16 mouse cellular contexts compared by ENCODE assay signal in the genomic region with DNA sequence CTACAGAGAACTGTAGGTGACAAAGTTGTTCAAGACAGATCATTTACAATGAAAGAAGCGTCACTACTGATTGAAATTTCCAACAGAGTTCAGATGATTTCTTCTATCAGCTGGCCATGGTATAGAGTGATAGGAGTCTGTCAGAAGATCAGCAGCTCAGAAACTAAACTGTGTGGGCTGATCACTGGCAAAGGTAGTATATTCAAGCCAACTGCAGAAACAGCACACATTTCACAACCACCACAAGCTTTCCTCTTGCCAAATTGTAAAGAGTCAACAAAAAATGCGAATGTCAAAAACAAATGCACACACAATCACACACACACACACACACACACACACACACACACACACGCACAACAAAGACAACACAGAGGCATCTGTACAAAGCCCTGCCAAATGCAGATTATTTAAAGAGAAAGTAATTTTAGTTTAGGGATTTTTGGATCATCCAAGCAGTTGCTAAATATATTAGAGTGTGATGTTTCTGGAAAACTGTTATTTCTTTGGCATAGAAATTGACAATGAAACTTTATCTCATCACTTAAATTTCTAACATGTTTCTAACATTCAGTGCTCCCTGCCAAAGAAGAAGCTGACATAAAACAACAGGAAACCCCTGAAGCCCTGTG.
DNase-seq lines count a peak whose midpoint lies in the region; ATAC-seq and TF ChIP-seq lines count a peak whose summit lies in the region.
"Had no signal": no experiment of that assay in that cellular context is flagged by ENCODE, and none has a peak within 500 bp of the region (broad histone marks: within the 10 kb centered on the region; RNA-seq: fewer than 3 reads in every experiment).

No protein-coding gene starts in this region.

- no peak for TF ChIP-seq CTCF in lung, postnatal 0 days (IDR thresholded peaks at IDR 0.05)
- no peak for TF ChIP-seq CTCF in brain, embryonic 14.5 days (IDR thresholded peaks at IDR 0.05; ENCODE audit: borderline replicate concordance, extremely low read depth, insufficient read depth, insufficient read length)

- no peaks in the 10 kb centered on the region for H3K9me3 ChIP-seq in heart, embryonic 16.5 days (replicated peaks; ENCODE audit: control insufficient read depth, low read length)
- no peaks in the 10 kb centered on the region for H3K9me3 ChIP-seq in lung, postnatal 0 days (ENCODE audit: low read length)
- H3K9me3 ChIP-seq: embryonic facial prominence, embryonic 12.5 days; heart, embryonic 12.5 days; hindbrain, embryonic 15.5 days had no signal

- no peak overlapping the region for H3K9ac ChIP-seq in heart, embryonic 16.5 days (ENCODE audit: low read length)
- H3K9ac ChIP-seq in lung, postnatal 0 days (replicated peaks; ENCODE audit: low read depth): no peak overlapping the region
- H3K9ac ChIP-seq: embryonic facial prominence, embryonic 12.5 days; heart, embryonic 12.5 days; hindbrain, embryonic 15.5 days had no signal

- 61% methylated on average over 3 of the region's 3 CpGs for WGBS in heart, embryonic 16.5 days
- WGBS in lung, postnatal 0 days: 62% methylated on average over 3 of the region's 3 CpGs

- no peak overlapping the region for H3K4me3 ChIP-seq in heart, embryonic 16.5 days (ENCODE audit: low read length)
- H3K4me3 ChIP-seq in lung, postnatal 0 days (ENCODE audit: low read depth, low read length): no peak overlapping the region
- H3K4me3 ChIP-seq: embryonic facial prominence, embryonic 12.5 days; heart, embryonic 12.5 days; hindbrain, embryonic 15.5 days had no signal

- TF ChIP-seq POLR2A in brain, embryonic 14.5 days (IDR thresholded peaks at IDR 0.05; ENCODE audit: borderline replicate concordance, extremely low read depth, insufficient read depth, insufficient read length, poor library complexity, severe bottlenecking): no peak

- H3K27ac ChIP-seq in heart, embryonic 16.5 days (ENCODE audit: low read length): no peak overlapping the region
- no peak overlapping the region for H3K27ac ChIP-seq in lung, postnatal 0 days (ENCODE audit: low read length)
- H3K27ac ChIP-seq: embryonic facial prominence, embryonic 12.5 days; hindbrain, embryonic 15.5 days had no signal

- 0 out of 2 replicates have a peak, but pooled peaks have one; percentile 52 for ATAC-seq in heart, embryonic 16.5 days (replicated peaks; ENCODE audit: extremely low read depth, insufficient read depth, low FRiP score)
- no peak for ATAC-seq in lung, postnatal 0 days

- H3K36me3 ChIP-seq in heart, embryonic 16.5 days (ENCODE audit: control insufficient read depth, insufficient read depth): no peaks in the 10 kb centered on the region
- H3K36me3 ChIP-seq in lung, postnatal 0 days (ENCODE audit: insufficient read depth, low read length): no peaks in the 10 kb centered on the region
- H3K36me3 ChIP-seq: embryonic facial prominence, embryonic 12.5 days; heart, embryonic 12.5 days; hindbrain, embryonic 15.5 days had no signal

- H3K27me3 ChIP-seq in heart, embryonic 16.5 days (ENCODE audit: control insufficient read depth, insufficient read depth, low read length): no peaks in the 10 kb centered on the region
- H3K27me3 ChIP-seq in lung, postnatal 0 days (replicated peaks; ENCODE audit: insufficient read depth, low read length): no peaks in the 10 kb centered on the region
- H3K27me3 ChIP-seq: embryonic facial prominence, embryonic 12.5 days; heart, embryonic 12.5 days; hindbrain, embryonic 15.5 days had no signal

- TF ChIP-seq EP300 in lung, postnatal 0 days (IDR thresholded peaks at IDR 0.05): no peak

- no peak overlapping the region for H3K4me2 ChIP-seq in heart, embryonic 16.5 days (ENCODE audit: low read depth, low read length)
- H3K4me2 ChIP-seq in lung, postnatal 0 days (replicated peaks; ENCODE audit: low read depth, low read length): no peak overlapping the region
- H3K4me2 ChIP-seq: embryonic facial prominence, embryonic 12.5 days; heart, embryonic 12.5 days; hindbrain, embryonic 15.5 days had no signal

- H3K4me1 ChIP-seq in heart, embryonic 16.5 days (ENCODE audit: control insufficient read depth, insufficient read depth, low read length): no peaks in the 10 kb centered on the region
- no peaks in the 10 kb centered on the region for H3K4me1 ChIP-seq in lung, postnatal 0 days (ENCODE audit: insufficient read depth, low read depth, low read length)
- H3K4me1 ChIP-seq: embryonic facial prominence, embryonic 12.5 days; heart, embryonic 12.5 days; hindbrain, embryonic 15.5 days had no signal

- DNase-seq in heart, adult 11 months: no peak
- DNase-seq in lung, postnatal 0 days (ENCODE audit: low spot score): peak; percentile 8
- DNase-seq in lung, postnatal 25 days (ENCODE audit: low spot score): no peak
- DNase-seq in brain, embryonic 14.5 days (ENCODE audit: low read depth): peak; percentile 14
- no peak for DNase-seq in spleen, adult 18-20 months
- DNase-seq: adrenal gland, adult 2 months; adrenal gland, postnatal 25 days; cerebellum, adult 11 months; cerebellum, adult 8-10 months; cerebellum, postnatal 14 days; gastrocnemius, postnatal 14 days; heart, postnatal 36 days had no signal

Comparison
In these comparisons a context has a peak if more than half of its experiments do, and no peak if none do; other contexts are left out.
1. DNase-seq: peak in lung, postnatal 0 days (single experiment) and brain, embryonic 14.5 days (single experiment); none in heart, adult 11 months (single experiment), lung, postnatal 25 days (single experiment) and spleen, adult 18-20 months (0 of 2).